Mouse (Mus musculus) c-Kit-positive CD71-negative TER-119-negative erythroid progenitor cells, embryonic 14.5 days (primary cell): ENCODE measurements around the gene Manf.

Experiments used
- DNase-seq: peaks from one replicate; pipeline ENCODE4 v3.0.0-alpha.2; 2013; ENCODE audit warnings: low read depth

The Manf gene

DNA sequence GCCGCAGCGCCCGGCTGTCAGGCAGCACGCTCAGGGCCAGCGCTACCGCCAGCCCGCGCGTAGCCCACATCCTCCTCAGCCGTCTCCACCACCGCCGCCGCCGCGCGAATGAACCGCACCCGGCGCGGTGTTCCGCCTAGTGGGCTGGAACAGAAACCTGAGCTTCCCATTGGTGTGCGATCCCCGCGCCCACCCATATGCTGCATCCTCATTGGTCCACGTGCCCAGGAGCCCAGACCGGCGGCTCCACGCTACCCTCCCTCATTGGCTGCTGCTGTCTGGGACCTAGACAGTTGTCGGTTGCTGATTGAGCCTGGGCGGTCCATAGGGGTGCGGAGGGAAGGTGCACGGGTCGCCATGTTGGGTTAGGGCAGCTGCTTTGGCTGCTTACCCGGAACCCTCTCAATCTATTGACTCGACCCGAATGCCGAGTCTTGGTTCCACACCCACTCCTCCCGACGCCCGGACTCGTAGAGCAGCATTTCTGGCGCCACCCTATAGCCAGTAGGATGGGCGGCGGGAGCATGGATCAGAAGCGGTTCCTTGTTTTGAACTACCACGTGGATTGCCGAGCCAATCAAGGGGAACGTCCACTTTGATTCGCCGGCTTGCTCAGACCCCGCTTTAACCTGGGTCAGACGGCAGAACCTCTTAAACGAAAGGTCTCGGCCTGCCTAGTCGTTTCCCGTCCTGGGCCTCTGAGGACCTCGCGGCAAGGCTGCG is at the start of gene Manf:
TSS of gene Manf (minus strand) at position 151 of the 723 bp plus-strand sequence.
- peak; percentile 93 for DNase-seq

GRCm38 (mm10) chr9:106934998-106935397 is 43.2 kb upstream of the Manf start:
- DNase-seq: no peak

DNA sequence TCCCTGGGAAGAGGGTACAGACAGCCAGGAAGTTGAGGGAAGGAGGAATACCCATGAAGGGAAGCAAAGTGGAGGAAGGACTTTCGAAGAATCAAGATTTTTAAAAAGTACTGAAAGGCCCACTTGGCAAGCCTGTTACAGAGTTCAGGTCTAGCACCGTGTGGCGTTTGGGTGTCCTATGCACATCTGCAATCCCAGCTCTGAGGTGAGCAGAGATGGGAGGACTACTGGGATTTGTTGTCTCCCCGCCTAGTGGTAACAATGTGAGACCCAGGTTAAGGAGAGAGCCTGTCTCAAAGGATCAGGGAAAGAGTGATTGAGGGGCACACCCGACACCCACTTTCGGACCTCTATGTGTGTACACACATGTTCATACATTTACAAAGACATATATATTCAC is 23.1 kb upstream of the Manf start:
- DNase-seq: no peak

DNA sequence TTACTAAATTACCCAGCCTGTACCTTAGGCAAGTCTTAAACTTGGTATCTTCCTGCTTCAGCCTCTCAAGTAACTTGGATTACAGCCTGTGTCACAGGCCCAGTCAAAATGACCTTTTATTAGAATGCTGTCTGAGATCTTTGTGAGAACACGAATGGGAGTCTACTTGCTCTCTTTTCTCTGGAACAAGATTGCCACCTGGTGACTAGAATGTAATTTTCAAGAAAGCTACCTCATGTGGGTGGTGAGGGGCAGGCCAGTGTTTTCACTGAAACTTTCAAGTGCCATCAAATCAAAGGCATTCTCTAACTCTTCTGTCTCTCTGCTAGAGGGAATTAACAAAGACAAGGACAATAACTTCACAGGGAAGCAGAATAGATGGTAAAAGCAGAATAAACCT is 22.0 kb upstream of the Manf start:
- no peak for DNase-seq

- no peak for DNase-seq
Observed at GRCm38 (mm10) chr9:106911624-106912023, 19.8 kb upstream of the Manf start.

- DNase-seq: no peak
Observed at GRCm38 (mm10) chr9:106908715-106909114, 16.9 kb upstream of the Manf start.

DNA sequence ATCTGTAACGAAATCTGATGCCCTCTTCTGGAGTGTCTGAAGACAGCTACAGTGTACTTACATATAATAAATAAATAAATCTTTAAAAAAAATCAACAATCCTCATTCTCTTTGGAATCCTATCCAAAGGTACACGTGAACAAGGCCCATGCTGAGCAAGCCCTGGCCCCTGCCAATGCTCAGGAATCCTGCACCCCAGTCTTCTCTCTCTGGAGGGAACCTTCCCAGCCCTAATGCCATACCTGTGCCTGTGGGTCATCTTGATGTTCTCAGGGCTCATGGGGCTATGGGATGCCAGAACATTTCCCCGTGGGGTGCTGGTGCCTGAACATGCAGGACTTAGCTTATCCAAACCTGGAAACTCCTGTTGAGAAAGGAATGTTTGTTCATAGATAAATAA is 16.4 kb upstream of the Manf start:
- no peak for DNase-seq

- no peak for DNase-seq
Observed at GRCm38 (mm10) chr9:106906597-106906996, 14.8 kb upstream of the Manf start.

- peak; percentile 58 for DNase-seq
Observed at GRCm38 (mm10) chr9:106903791-106904134, 12.0 kb upstream of the Manf start.

DNA sequence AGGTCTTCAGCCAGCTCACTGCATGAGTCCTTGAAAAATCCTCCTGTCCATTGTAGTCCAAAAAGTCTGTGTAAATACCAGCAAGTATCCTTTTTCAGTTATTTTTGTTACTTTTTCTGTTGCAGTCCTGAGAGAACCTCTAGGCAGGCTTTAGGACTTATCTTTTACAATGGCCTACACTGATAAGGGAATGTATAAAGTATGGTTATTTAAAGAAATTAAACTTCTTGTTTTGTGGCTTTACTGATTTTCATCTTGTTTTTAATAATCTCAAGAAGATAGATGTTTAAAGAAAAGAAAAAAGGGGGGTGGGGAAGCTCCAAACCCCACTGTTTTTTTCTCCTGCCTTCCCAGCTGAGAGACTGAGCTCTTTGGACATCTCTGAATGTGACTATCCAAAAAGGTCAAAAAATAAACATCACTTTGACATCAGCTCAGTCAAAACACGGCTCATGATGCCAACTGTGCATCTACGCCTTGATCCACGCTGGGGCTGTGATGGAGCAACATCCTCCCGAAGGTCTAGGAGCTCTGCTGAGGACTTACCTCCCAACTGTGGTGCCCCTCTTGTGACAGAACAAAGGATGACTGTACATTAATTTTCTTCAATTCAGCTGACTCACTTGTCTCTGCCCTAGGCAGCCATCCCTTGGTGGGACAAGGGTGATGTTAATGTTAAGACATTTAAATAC is 11.5 kb upstream of the Manf start:
- no peak for DNase-seq

DNA sequence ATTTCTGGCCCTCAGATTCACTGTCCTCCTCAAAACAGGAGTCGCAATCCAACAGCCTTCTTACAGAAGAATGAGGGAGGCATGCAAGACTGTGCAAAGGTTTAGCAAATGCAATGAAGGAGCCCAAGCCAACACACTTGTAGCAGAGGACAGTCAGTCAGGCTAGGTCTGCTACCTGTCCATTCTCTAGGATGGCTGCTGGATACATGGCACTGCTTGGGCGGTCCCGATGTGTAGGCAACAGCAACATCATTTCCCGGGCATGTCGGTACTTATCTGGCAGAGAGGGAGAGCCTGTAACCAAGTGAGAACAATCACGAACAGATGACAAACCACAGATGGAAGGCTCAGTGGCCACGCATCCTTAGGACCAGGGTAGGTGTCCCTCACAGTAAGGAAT is 9.8 kb upstream of the Manf start:
- DNase-seq: no peak

GRCm38 (mm10) chr9:106898901-106899300 is 7.1 kb upstream of the Manf start:
- no peak for DNase-seq

GRCm38 (mm10) chr9:106893327-106893726 is 1.5 kb upstream of the Manf start:
- no peak for DNase-seq

DNA sequence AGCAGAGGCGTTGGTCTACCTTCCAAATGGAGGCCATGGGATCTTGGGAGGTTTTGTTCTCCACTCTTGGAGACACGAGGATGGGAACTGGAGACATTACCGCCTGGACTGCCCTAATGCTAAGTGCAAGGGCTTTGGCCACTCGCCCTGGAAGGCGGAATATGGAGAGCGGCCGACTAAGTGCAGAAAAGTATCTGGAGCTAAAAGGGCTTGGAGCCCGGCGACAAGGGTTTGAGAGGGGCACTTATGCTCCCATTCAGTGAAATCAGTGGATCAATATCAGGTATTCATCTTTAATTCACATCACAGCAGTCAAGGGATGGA is 735 bp upstream of the Manf start:
- no peak for DNase-seq

GRCm38 (mm10) chr9:106891341-106891741 is 438 bp downstream of the Manf start:
- DNase-seq: no peak

DNA sequence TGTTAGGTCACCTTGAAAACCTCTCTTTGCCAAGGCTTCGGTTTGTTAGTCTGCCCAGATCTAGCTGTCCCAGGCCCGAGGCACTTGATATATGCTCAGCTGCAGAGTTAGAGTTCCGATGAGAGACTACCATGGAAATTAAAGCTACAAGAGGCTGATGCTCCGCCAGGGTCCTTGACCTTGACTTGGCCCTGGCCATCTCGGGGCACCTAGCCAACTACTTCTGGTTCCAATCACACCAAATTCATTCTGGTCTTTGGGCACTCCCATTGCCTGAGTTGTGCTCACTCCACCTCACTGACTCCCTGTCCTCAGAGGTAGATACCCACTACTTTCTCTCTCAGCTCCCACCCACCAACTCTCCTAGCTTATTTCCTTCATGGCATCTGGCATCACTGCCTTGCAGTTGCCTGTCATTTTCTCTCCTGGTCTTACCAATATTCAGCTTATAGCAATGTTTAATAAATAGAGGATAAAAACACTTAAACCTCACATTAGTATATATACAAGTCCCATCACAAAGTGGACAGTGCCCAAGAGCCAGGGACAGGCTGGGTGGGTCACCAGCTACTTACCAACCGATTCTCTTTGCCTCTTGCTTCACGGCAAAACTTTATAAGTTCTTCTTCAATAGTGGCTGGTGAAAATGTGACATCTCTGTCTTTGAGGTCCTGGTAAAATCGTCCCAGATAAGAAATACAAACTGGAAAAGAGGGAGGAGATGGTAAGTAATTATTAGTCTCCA is 1.1 kb downstream of the Manf start:
- DNase-seq: no peak

GRCm38 (mm10) chr9:106889321-106889720 is 2.5 kb downstream of the Manf start:
- no peak for DNase-seq

- no peak for DNase-seq
Observed at GRCm38 (mm10) chr9:106888346-106888745, 3.4 kb downstream of the Manf start.

DNA sequence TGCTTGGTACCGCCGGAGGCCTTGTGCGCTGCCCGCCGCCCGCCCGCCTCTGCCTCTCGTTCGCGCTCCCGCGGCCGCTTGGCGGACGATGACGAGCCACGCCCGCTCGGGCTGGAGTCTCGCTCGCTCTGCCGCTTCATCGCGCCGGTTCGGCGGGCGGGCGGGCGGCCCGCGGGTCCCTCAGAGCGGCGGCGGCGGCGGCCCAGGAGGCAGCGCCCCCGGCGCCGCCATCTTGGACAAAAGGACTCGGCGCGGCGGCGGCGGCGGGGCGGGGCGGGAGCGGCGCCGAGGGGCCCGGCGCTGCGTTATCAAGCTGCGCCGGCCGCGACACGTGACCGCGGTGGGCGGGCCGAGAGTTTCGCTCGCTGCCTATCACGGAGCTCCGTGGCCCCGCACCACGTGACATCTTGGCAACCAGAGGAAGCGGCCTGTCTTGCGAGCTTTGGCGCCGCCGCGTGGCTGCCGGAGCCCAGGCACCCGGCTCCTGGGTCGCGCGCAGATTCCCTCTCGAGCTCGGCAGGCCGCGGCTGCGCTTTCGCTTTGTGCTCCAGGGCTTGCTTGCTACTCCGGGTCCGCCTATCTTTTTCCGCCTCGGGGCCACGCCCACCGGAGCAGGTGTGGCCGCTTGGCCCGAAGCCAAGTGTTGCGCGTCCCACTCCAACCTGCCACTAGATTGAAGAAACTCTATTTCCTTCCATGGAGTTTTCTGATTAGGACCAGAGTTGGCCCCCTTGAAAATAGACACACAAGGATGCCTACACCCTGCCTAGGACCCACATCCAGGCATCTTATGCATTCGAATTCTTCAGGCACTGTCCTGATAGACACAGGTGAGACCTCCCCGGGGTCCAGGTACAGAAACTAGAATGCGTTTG is 4.7 kb downstream of the Manf start, which contains the start of gene Rbm15b:
TSS of gene Rbm15b (minus strand) at position 601 of the 875 bp plus-strand sequence.
- DNase-seq: peak; percentile 94

GRCm38 (mm10) chr9:106885901-106886731 is 5.7 kb downstream of the Manf start:
- DNase-seq: no peak
